Mouse (Mus musculus): ENCODE results near the gene Fam78b. TPM values are rescaled to one million over a fixed set of nuclear protein-coding genes. Genes with fewer than 3 reads are reported as not detected.
A peak's percentile ranks its signal among the peaks of the same experiment; 100 is the strongest.

Gene Fam78b
- polyA plus RNA-seq, 1 experiment from 2014 or later = 16.7 TPM

GRCm38 (mm10) chr1:167050859-167051258 lies 49.6 kb downstream of the Fam78b start:
- H3K27ac ChIP-seq (replicated peaks; ENCODE audit: low read depth, low read length) = no peak overlapping the region
- H3K27me3 ChIP-seq (ENCODE audit: control insufficient read depth, insufficient read depth, low read length) = no peaks in the 10 kb centered on the region
- ATAC-seq (ENCODE audit: low FRiP score, low TSS enrichment) (no peak), DNase-seq (no peak)
- H3K4me3 ChIP-seq (replicated peaks; ENCODE audit: low read depth, low read length) = no peak overlapping the region
- 86% methylated on average over 3 of the region's 3 CpGs for WGBS
- no peak overlapping the region for H3K9ac ChIP-seq (replicated peaks; ENCODE audit: low read length)
- no peaks in the 10 kb centered on the region for H3K36me3 ChIP-seq (ENCODE audit: control insufficient read depth, insufficient read depth, low read length)
- H3K4me2 ChIP-seq (ENCODE audit: low read length) = no peak overlapping the region
- H3K9me3 ChIP-seq (ENCODE audit: control insufficient read depth, low read length) = no peaks in the 10 kb centered on the region
- H3K4me1 ChIP-seq (ENCODE audit: control insufficient read depth, insufficient read depth, low read length) = peaks cover 20% of the 10 kb centered on the region

GRCm38 (mm10) chr1:167054029-167054428 lies 52.8 kb downstream of the Fam78b start:
- ATAC-seq (ENCODE audit: low FRiP score, low TSS enrichment) (no peak), DNase-seq (no peak)
- Histone ChIP-seq H3K4me3 (replicated peaks; ENCODE audit: low read depth, low read length) (no peak overlapping the region), H3K9ac (replicated peaks; ENCODE audit: low read length) (no peak overlapping the region), H3K27me3 (ENCODE audit: control insufficient read depth, insufficient read depth, low read length) (no peaks in the 10 kb centered on the region), H3K4me1 (ENCODE audit: control insufficient read depth, insufficient read depth, low read length) (0 out of 2 replicates have a peak, but pooled peaks cover 4% of the 10 kb centered on the region), H3K9me3 (ENCODE audit: control insufficient read depth, low read length) (no peaks in the 10 kb centered on the region), H3K27ac (replicated peaks; ENCODE audit: low read depth, low read length) (no peak overlapping the region), H3K4me2 (ENCODE audit: low read length) (no peak overlapping the region), H3K36me3 (ENCODE audit: control insufficient read depth, insufficient read depth, low read length) (no peaks in the 10 kb centered on the region)
- 90% methylated on average over 7 of the region's 7 CpGs for WGBS

- Histone ChIP-seq H3K4me3 (replicated peaks; ENCODE audit: low read depth, low read length) (no peak overlapping the region), H3K9ac (replicated peaks; ENCODE audit: low read length) (no peak overlapping the region), H3K36me3 (ENCODE audit: control insufficient read depth, insufficient read depth, low read length) (no peaks in the 10 kb centered on the region), H3K27ac (replicated peaks; ENCODE audit: low read depth, low read length) (peak overlapping the region; percentile 45; the same call in 1 of the 2 replicates), H3K27me3 (ENCODE audit: control insufficient read depth, insufficient read depth, low read length) (no peaks in the 10 kb centered on the region), H3K4me2 (ENCODE audit: low read length) (no peak overlapping the region), H3K4me1 (ENCODE audit: control insufficient read depth, insufficient read depth, low read length) (peaks cover 13% of the 10 kb centered on the region; the same call in 1 of the 2 replicates), H3K9me3 (ENCODE audit: control insufficient read depth, low read length) (no peaks in the 10 kb centered on the region)
- 37% methylated on average over 5 of the region's 5 CpGs for WGBS
- DNase-seq (no peak), ATAC-seq (ENCODE audit: low FRiP score, low TSS enrichment) (no peak)
These were observed 56.3 kb downstream of the Fam78b start for GRCm38 (mm10) chr1:167057543-167057942.

- Histone ChIP-seq H3K27me3 (ENCODE audit: control insufficient read depth, insufficient read depth, low read length) (no peaks in the 10 kb centered on the region), H3K4me2 (ENCODE audit: low read length) (no peak overlapping the region), H3K9ac (replicated peaks; ENCODE audit: low read length) (no peak overlapping the region), H3K36me3 (ENCODE audit: control insufficient read depth, insufficient read depth, low read length) (no peaks in the 10 kb centered on the region), H3K4me1 (ENCODE audit: control insufficient read depth, insufficient read depth, low read length) (peaks cover 13% of the 10 kb centered on the region; the same call in 1 of the 2 replicates), H3K27ac (replicated peaks; ENCODE audit: low read depth, low read length) (no peak overlapping the region), H3K9me3 (ENCODE audit: control insufficient read depth, low read length) (no peaks in the 10 kb centered on the region), H3K4me3 (replicated peaks; ENCODE audit: low read depth, low read length) (no peak overlapping the region)
- ATAC-seq (ENCODE audit: low FRiP score, low TSS enrichment) (no peak; the same call in 1 of the 2 replicates), DNase-seq (peak; percentile 36)
- WGBS = 53% methylated on average over 9 of the region's 9 CpGs
These were observed 58.5 kb downstream of the Fam78b start for GRCm38 (mm10) chr1:167059550-167060285.

GRCm38 (mm10) chr1:167063971-167064370 lies 62.8 kb downstream of the Fam78b start:
- no peak for ATAC-seq (ENCODE audit: low FRiP score, low TSS enrichment)
- 76% methylated on average over 4 of the region's 4 CpGs for WGBS
- Histone ChIP-seq H3K9ac (replicated peaks; ENCODE audit: low read length) (no peak overlapping the region), H3K9me3 (ENCODE audit: control insufficient read depth, low read length) (no peaks in the 10 kb centered on the region), H3K4me2 (ENCODE audit: low read length) (no peak overlapping the region), H3K36me3 (ENCODE audit: control insufficient read depth, insufficient read depth, low read length) (no peaks in the 10 kb centered on the region), H3K27ac (replicated peaks; ENCODE audit: low read depth, low read length) (no peak overlapping the region), H3K27me3 (ENCODE audit: control insufficient read depth, insufficient read depth, low read length) (no peaks in the 10 kb centered on the region), H3K4me1 (ENCODE audit: control insufficient read depth, insufficient read depth, low read length) (peaks cover 23% of the 10 kb centered on the region; the same call in 1 of the 2 replicates), H3K4me3 (replicated peaks; ENCODE audit: low read depth, low read length) (no peak overlapping the region)
- DNase-seq = no peak

- 12% methylated on average over 4 of the region's 4 CpGs for WGBS
- ATAC-seq (ENCODE audit: low FRiP score, low TSS enrichment) (no peak), DNase-seq (no peak)
- Histone ChIP-seq H3K4me2 (ENCODE audit: low read length) (no peak overlapping the region), H3K4me1 (ENCODE audit: control insufficient read depth, insufficient read depth, low read length) (peaks cover 18% of the 10 kb centered on the region; the same call in 1 of the 2 replicates), H3K27me3 (ENCODE audit: control insufficient read depth, insufficient read depth, low read length) (no peaks in the 10 kb centered on the region), H3K36me3 (ENCODE audit: control insufficient read depth, insufficient read depth, low read length) (no peaks in the 10 kb centered on the region), H3K4me3 (replicated peaks; ENCODE audit: low read depth, low read length) (no peak overlapping the region), H3K9me3 (ENCODE audit: control insufficient read depth, low read length) (no peaks in the 10 kb centered on the region), H3K27ac (replicated peaks; ENCODE audit: low read depth, low read length) (no peak overlapping the region), H3K9ac (replicated peaks; ENCODE audit: low read length) (no peak overlapping the region)
These were observed 64.3 kb downstream of the Fam78b start for GRCm38 (mm10) chr1:167065541-167065940.

- ATAC-seq (ENCODE audit: low FRiP score, low TSS enrichment) = no peak
- DNase-seq = no peak
These were observed 64.8 kb downstream of the Fam78b start for GRCm38 (mm10) chr1:167065986-167066385.

GRCm38 (mm10) chr1:167066933-167067341 lies 65.7 kb downstream of the Fam78b start:
- no peak overlapping the region; the same call in 1 of the 2 replicates for H3K27ac ChIP-seq (replicated peaks; ENCODE audit: low read depth, low read length)
- peaks cover 18% of the 10 kb centered on the region; the same call in 1 of the 2 replicates for H3K4me1 ChIP-seq (ENCODE audit: control insufficient read depth, insufficient read depth, low read length)
- H3K9ac ChIP-seq (replicated peaks; ENCODE audit: low read length) = no peak overlapping the region
- H3K4me3 ChIP-seq (replicated peaks; ENCODE audit: low read depth, low read length) = no peak overlapping the region
- no peaks in the 10 kb centered on the region for H3K9me3 ChIP-seq (ENCODE audit: control insufficient read depth, low read length)
- H3K4me2 ChIP-seq (ENCODE audit: low read length) = no peak overlapping the region
- DNase-seq (peak; percentile 33), ATAC-seq (ENCODE audit: low FRiP score, low TSS enrichment) (peak; percentile 57; the same call in 1 of the 2 replicates)
- H3K36me3 ChIP-seq (ENCODE audit: control insufficient read depth, insufficient read depth, low read length) = no peaks in the 10 kb centered on the region
- WGBS = 52% methylated on average over 9 of the region's 9 CpGs
- H3K27me3 ChIP-seq (ENCODE audit: control insufficient read depth, insufficient read depth, low read length) = no peaks in the 10 kb centered on the region

More at GRCm38 (mm10) chr1:167065986-167066385, 64.8 kb downstream of the Fam78b start:
- Histone ChIP-seq H3K36me3 (ENCODE audit: control insufficient read depth, insufficient read depth, low read length) (no peaks in the 10 kb centered on the region), H3K9me3 (ENCODE audit: control insufficient read depth, low read length) (no peaks in the 10 kb centered on the region), H3K4me1 (ENCODE audit: control insufficient read depth, insufficient read depth, low read length) (peaks cover 18% of the 10 kb centered on the region; the same call in 1 of the 2 replicates), H3K27ac (replicated peaks; ENCODE audit: low read depth, low read length) (no peak overlapping the region), H3K27me3 (ENCODE audit: control insufficient read depth, insufficient read depth, low read length) (no peaks in the 10 kb centered on the region), H3K4me3 (replicated peaks; ENCODE audit: low read depth, low read length) (no peak overlapping the region), H3K4me2 (ENCODE audit: low read length) (no peak overlapping the region), H3K9ac (replicated peaks; ENCODE audit: low read length) (no peak overlapping the region)
- WGBS = 22% methylated on average over 10 of the region's 10 CpGs

GRCm38 (mm10) chr1:167069741-167070140 lies 68.5 kb downstream of the Fam78b start:
- Histone ChIP-seq H3K4me1 (ENCODE audit: control insufficient read depth, insufficient read depth, low read length) (peaks cover 18% of the 10 kb centered on the region; the same call in 1 of the 2 replicates), H3K4me3 (replicated peaks; ENCODE audit: low read depth, low read length) (no peak overlapping the region), H3K4me2 (ENCODE audit: low read length) (no peak overlapping the region), H3K36me3 (ENCODE audit: control insufficient read depth, insufficient read depth, low read length) (no peaks in the 10 kb centered on the region), H3K27ac (replicated peaks; ENCODE audit: low read depth, low read length) (peak overlapping the region; percentile 55; the same call in 1 of the 2 replicates), H3K9me3 (ENCODE audit: control insufficient read depth, low read length) (no peaks in the 10 kb centered on the region), H3K9ac (replicated peaks; ENCODE audit: low read length) (no peak overlapping the region), H3K27me3 (ENCODE audit: control insufficient read depth, insufficient read depth, low read length) (no peaks in the 10 kb centered on the region)
- ATAC-seq (ENCODE audit: low FRiP score, low TSS enrichment) = peak; percentile 10; the same call in 1 of the 2 replicates
- 50% methylated on average over 9 of the region's 9 CpGs for WGBS
- peak; percentile 20 for DNase-seq

Data from midbrain, embryonic 14.5 days (tissue).